In genomic region chr17:42909376-42909775, GRCm38 (mm10) we compare ENCODE assay signal across 13 mouse cellular contexts. TPM values are rescaled to one million over a fixed set of nuclear protein-coding genes. Genes with fewer than 3 reads are reported as not detected.
DNase-seq lines count a peak whose midpoint lies in the region; ATAC-seq and TF ChIP-seq lines count a peak whose summit lies in the region.
"Had no signal": no experiment of that assay in that cellular context is flagged by ENCODE, and none has a peak within 500 bp of the region (broad histone marks: within the 10 kb centered on the region; RNA-seq: fewer than 3 reads in every experiment).

No protein-coding gene starts in this region.

- DNase-seq in lung, adult 2 months = no peak
- no peak for DNase-seq in left cerebral cortex, adult 2 months (ENCODE audit: extremely low spot score in 1 of 2, low spot score in 2 of 2)
- no peak for DNase-seq in layer of hippocampus, postnatal 14 days (ENCODE audit: low spot score in 2 of 2)
- DNase-seq: cerebellum, postnatal 36 days; spleen, adult 18-20 months had no signal

- no peak for TF ChIP-seq CTCF in lung, adult 2 months (IDR thresholded peaks at IDR 0.05; ENCODE audit: insufficient read depth, low read length)
- no peak for TF ChIP-seq CTCF in embryonic fibroblast, embryonic 13.5 days (IDR thresholded peaks at IDR 0.05; ENCODE audit: borderline replicate concordance, insufficient read depth, low read length)
- TF ChIP-seq CTCF in small intestine, adult 2 months (IDR thresholded peaks at IDR 0.05; ENCODE audit: extremely low read depth, insufficient read length, insufficient replicate concordance, low read depth, low read length) = no peak
- no peak for TF ChIP-seq CTCF in left cerebral cortex, adult 2 months (IDR thresholded peaks at IDR 0.05)

- 44% methylated on average over 9 of the region's 9 CpGs for WGBS in lung, embryonic 15.5 days
- 67% methylated on average over 9 of the region's 9 CpGs for WGBS in lung, adult 2 months
- WGBS in kidney, embryonic 16.5 days = 26% methylated on average over 8 of the region's 9 CpGs
- 26% methylated on average over 9 of the region's 9 CpGs for WGBS in small intestine, adult 2 months

- H3K9me3 ChIP-seq in lung, embryonic 15.5 days = no peaks in the 10 kb centered on the region
- no peaks in the 10 kb centered on the region for H3K9me3 ChIP-seq in kidney, embryonic 16.5 days (ENCODE audit: low read length)
- H3K9me3 ChIP-seq: heart, embryonic 12.5 days; hindbrain, embryonic 15.5 days had no signal

- no peak overlapping the region for H3K9ac ChIP-seq in lung, embryonic 15.5 days
- H3K9ac ChIP-seq in kidney, embryonic 16.5 days (replicated peaks; ENCODE audit: low read length) = no peak overlapping the region
- H3K9ac ChIP-seq: heart, embryonic 12.5 days; hindbrain, embryonic 15.5 days had no signal

- H3K4me3 ChIP-seq in lung, embryonic 15.5 days = no peak overlapping the region
- no peak overlapping the region for H3K4me3 ChIP-seq in lung, adult 2 months (replicated peaks; ENCODE audit: extremely low read depth, low read depth, low read length)
- no peak overlapping the region for H3K4me3 ChIP-seq in embryonic fibroblast, embryonic 13.5 days (ENCODE audit: insufficient read depth, low read length)
- no peak overlapping the region for H3K4me3 ChIP-seq in kidney, embryonic 16.5 days (ENCODE audit: low read length)
- no peak overlapping the region for H3K4me3 ChIP-seq in small intestine, adult 2 months (ENCODE audit: low read depth, low read length)
- H3K4me3 ChIP-seq in left cerebral cortex, adult 2 months = no peak overlapping the region
- H3K4me3 ChIP-seq: heart, embryonic 12.5 days; hindbrain, embryonic 15.5 days had no signal

- ATAC-seq in lung, embryonic 15.5 days (ENCODE audit: borderline replicate concordance, extremely low read depth, low FRiP score, low TSS enrichment) = peak; percentile 40; the same call in 1 of the 2 replicates
- ATAC-seq in kidney, embryonic 16.5 days (ENCODE audit: low FRiP score, low TSS enrichment) = peak; percentile 78
- no peak for ATAC-seq in erythroblast, adult 5-6 weeks (replicated peaks; ENCODE audit: low FRiP score, poor library complexity, severe bottlenecking)

- H3K27ac ChIP-seq in lung, embryonic 15.5 days = peak overlapping the region; percentile 74
- H3K27ac ChIP-seq in embryonic fibroblast, embryonic 13.5 days (ENCODE audit: insufficient read depth, low read length) = peak overlapping the region; percentile 42; the same call in 1 of the 2 replicates
- peak overlapping the region; percentile 94 for H3K27ac ChIP-seq in kidney, embryonic 16.5 days (ENCODE audit: low read length)
- peak overlapping the region; percentile 92 for H3K27ac ChIP-seq in small intestine, adult 2 months (ENCODE audit: insufficient read depth, low read depth, low read length)
- no peak overlapping the region for H3K27ac ChIP-seq in left cerebral cortex, adult 2 months
- H3K27ac ChIP-seq: hindbrain, embryonic 15.5 days had no signal

- TF ChIP-seq POLR2A in lung, adult 2 months (IDR thresholded peaks at IDR 0.05; ENCODE audit: borderline replicate concordance, extremely low read depth, low read depth, low read length) = no peak
- TF ChIP-seq POLR2A in embryonic fibroblast, embryonic 13.5 days (IDR thresholded peaks at IDR 0.05; ENCODE audit: low read depth, low read length) = no peak
- TF ChIP-seq POLR2A in small intestine, adult 2 months (IDR thresholded peaks at IDR 0.05; ENCODE audit: low read depth, low read length) = no peak

- H3K4me1 ChIP-seq in lung, embryonic 15.5 days = 0 out of 2 replicates have a peak, but pooled peaks cover 8% of the 10 kb centered on the region
- no peaks in the 10 kb centered on the region; the same call in 1 of the 2 replicates for H3K4me1 ChIP-seq in lung, adult 2 months (ENCODE audit: control insufficient read depth, insufficient read depth, low read length)
- no peaks in the 10 kb centered on the region; the same call in 1 of the 2 replicates for H3K4me1 ChIP-seq in embryonic fibroblast, embryonic 13.5 days (ENCODE audit: control insufficient read depth, insufficient read depth, low read length)
- H3K4me1 ChIP-seq in kidney, embryonic 16.5 days (ENCODE audit: insufficient read depth, low read length) = peaks cover 29% of the 10 kb centered on the region
- peaks cover 17% of the 10 kb centered on the region; the same call in 1 of the 2 replicates for H3K4me1 ChIP-seq in small intestine, adult 2 months (ENCODE audit: control insufficient read depth, insufficient read depth, insufficient read length, low read length)
- H3K4me1 ChIP-seq: heart, embryonic 12.5 days; hindbrain, embryonic 15.5 days had no signal

- H3K36me3 ChIP-seq in lung, embryonic 15.5 days = no peaks in the 10 kb centered on the region
- no peaks in the 10 kb centered on the region for H3K36me3 ChIP-seq in kidney, embryonic 16.5 days (ENCODE audit: insufficient read depth, low read length)
- H3K36me3 ChIP-seq in small intestine, adult 2 months (ENCODE audit: control insufficient read depth, insufficient read depth, low read length) = no peaks in the 10 kb centered on the region
- H3K36me3 ChIP-seq: heart, embryonic 12.5 days; hindbrain, embryonic 15.5 days had no signal

- 0 out of 2 replicates have a peak overlapping the region, but pooled peaks have one; percentile 21 for H3K4me2 ChIP-seq in lung, embryonic 15.5 days
- peak overlapping the region; percentile 42 for H3K4me2 ChIP-seq in kidney, embryonic 16.5 days (replicated peaks; ENCODE audit: low read depth, low read length)
- H3K4me2 ChIP-seq: heart, embryonic 12.5 days; hindbrain, embryonic 15.5 days had no signal

- H3K27me3 ChIP-seq in lung, embryonic 15.5 days = no peaks in the 10 kb centered on the region
- no peaks in the 10 kb centered on the region for H3K27me3 ChIP-seq in kidney, embryonic 16.5 days (ENCODE audit: insufficient read depth, low read length)
- H3K27me3 ChIP-seq in small intestine, adult 2 months (ENCODE audit: control insufficient read depth, insufficient read depth, low read length) = no peaks in the 10 kb centered on the region
- H3K27me3 ChIP-seq: CH12.LX; heart, embryonic 12.5 days; hindbrain, embryonic 15.5 days had no signal

- intact Hi-C loops in left cerebral cortex, adult 2 months (cut with DNase I) = no loop called here

RNA-seq across cellular contexts. Expression of gene Cd2ap, which starts 32.9 kb away (rescaled TPM):
- polyA plus RNA-seq in lung, embryonic 15.5 days (2015; fragmentation: Nextera tagmentation; extraction: Ambion mirVana) = 28.1 and 29.6 TPM in 2 replicates
- 13.9 and 14.6 TPM in 2 replicates for polyA plus RNA-seq in lung, adult 2 months (2012; rRNA removed)
- 37.7 and 39.8 TPM in 2 replicates for polyA plus RNA-seq in embryonic fibroblast, embryonic 13.5 days (2011; ENCODE audit: insufficient read length, low read depth, missing spikeins)
- 28.8 and 35.4 TPM in 2 replicates for polyA plus RNA-seq in kidney, embryonic 16.5 days (2015; fragmentation: Nextera tagmentation; extraction: Ambion mirVana)
- polyA plus RNA-seq in small intestine, adult 2 months (2012; rRNA removed) = 8.3 and 17.9 TPM in 2 replicates
- total RNA-seq in erythroblast, adult 5-6 weeks (2015; ENCODE audit: low replicate concordance) = 13.6 TPM in 2 replicates
- total RNA-seq in erythroblast, adult 5-6 weeks (2017; ENCODE audit: low replicate concordance) = 4.9 and 8.2 TPM in 2 replicates
- total RNA-seq in left cerebral cortex, adult 2 months (2021) = 10 to 100 TPM; 19.5 to 25.6 TPM
- total RNA-seq in layer of hippocampus, postnatal 14 days (2021) = 10 to 100 TPM; 20.4 to 25.1 TPM
